Mouse (Mus musculus) E14TG2a.4 (cell line): ENCODE data around the gene A730061H03Rik.

Experiments used
- CTCF ChIP-seq: conservative IDR thresholded peaks from 2 replicates; pipeline ENCODE4 v1.5.1; 2014; ENCODE audit warnings: low read length
- NANOG ChIP-seq: IDR thresholded peaks from 2 replicates; pipeline ENCODE4 v1.6.1; 2014; ENCODE audit warnings: borderline replicate concordance, low read length, mixed read lengths
- POU5F1 ChIP-seq: IDR thresholded peaks from 2 replicates; pipeline ENCODE4 v1.6.1; 2014; ENCODE audit warnings: low read length, borderline replicate concordance

- TF ChIP-seq CTCF, result peak; percentile 58
- no peak for TF ChIP-seq NANOG
- TF ChIP-seq POU5F1, result no peak
These were observed 32.3 kb downstream of the A730061H03Rik start for GRCm38 (mm10) chr14:55527940-55528339.
